Mouse (Mus musculus): ENCODE data around the gene Rtn1. TPM values are rescaled to one million over a fixed set of nuclear protein-coding genes. Genes with fewer than 3 reads are reported as not detected.

Gene Rtn1
- polyA plus RNA-seq (2015; fragmentation: Nextera tagmentation; extraction: Ambion mirVana): 11.5 and 29.7 TPM in 2 replicates

GRCm38 (mm10) chr12:72408954-72409353 lies at the start of gene Rtn1:
TSS of gene Rtn1 (minus strand) at chr12:72409054.
- Histone ChIP-seq H3K4me3 (replicated peaks) (peak within 1 kb of the TSS; percentile 53), H3K9me3 (replicated peaks) (no peaks in the 10 kb centered on the region), H3K9ac (no peak within 1 kb of the TSS; the same call in 1 of the 2 replicates), H3K4me1 (peaks cover 20% of the 10 kb centered on the region), H3K27me3 (peaks cover 43% of the 10 kb centered on the region), H3K4me2 (peak within 1 kb of the TSS; percentile 91), H3K27ac (no peak within 1 kb of the TSS), H3K36me3 (no peaks in the 10 kb centered on the region)
- ATAC-seq (replicated peaks; ENCODE audit: low FRiP score): no peak
- WGBS: 20% methylated on average over 6 of the region's 6 CpGs

GRCm38 (mm10) chr12:72453941-72454340 lies 45.1 kb upstream of the Rtn1 start:
- H3K4me1 ChIP-seq: no peaks in the 10 kb centered on the region
- H3K27me3 ChIP-seq: no peaks in the 10 kb centered on the region
- H3K4me2 ChIP-seq: no peak overlapping the region
- no peak overlapping the region for H3K4me3 ChIP-seq (replicated peaks)
- H3K9ac ChIP-seq: no peak overlapping the region
- H3K9me3 ChIP-seq (replicated peaks): no peaks in the 10 kb centered on the region
- no peak for ATAC-seq (replicated peaks; ENCODE audit: low FRiP score)
- no peaks in the 10 kb centered on the region for H3K36me3 ChIP-seq
- 68% methylated on average over 17 of the region's 17 CpGs for WGBS
- H3K27ac ChIP-seq: no peak overlapping the region

- Histone ChIP-seq H3K4me3 (replicated peaks) (peak within 1 kb of the TSS; percentile 47), H3K27me3 (no peaks in the 10 kb centered on the region), H3K4me1 (peaks cover 9% of the 10 kb centered on the region; the same call in 1 of the 2 replicates), H3K9ac (peak within 1 kb of the TSS; percentile 40; the same call in 1 of the 2 replicates), H3K9me3 (replicated peaks) (no peaks in the 10 kb centered on the region), H3K36me3 (no peaks in the 10 kb centered on the region), H3K27ac (no peak within 1 kb of the TSS), H3K4me2 (peak within 1 kb of the TSS; percentile 84)
- under 1% methylated on average over 31 of the region's 31 CpGs for WGBS
- ATAC-seq (replicated peaks; ENCODE audit: low FRiP score): peak; percentile 94
Observed at GRCm38 (mm10) chr12:72441839-72442576, 33.2 kb upstream of the Rtn1 start, which contains the start of gene Lrrc9. TSS of gene Lrrc9 (plus strand) at chr12:72441866.

GRCm38 (mm10) chr12:72438961-72439480 lies 30.2 kb upstream of the Rtn1 start:
- Histone ChIP-seq H3K9me3 (replicated peaks) (no peaks in the 10 kb centered on the region), H3K4me3 (replicated peaks) (no peak overlapping the region), H3K36me3 (no peaks in the 10 kb centered on the region), H3K27ac (no peak overlapping the region), H3K4me2 (no peak overlapping the region), H3K9ac (no peak overlapping the region), H3K27me3 (no peaks in the 10 kb centered on the region), H3K4me1 (peaks cover 9% of the 10 kb centered on the region; the same call in 1 of the 2 replicates)
- ATAC-seq (replicated peaks; ENCODE audit: low FRiP score): no peak
- 84% methylated on average over 6 of the region's 6 CpGs for WGBS

GRCm38 (mm10) chr12:72437676-72438341 lies 29.0 kb upstream of the Rtn1 start:
- H3K36me3 ChIP-seq: no peaks in the 10 kb centered on the region
- H3K4me3 ChIP-seq (replicated peaks): no peak overlapping the region
- 81% methylated on average over 10 of the region's 10 CpGs for WGBS
- H3K4me2 ChIP-seq: no peak overlapping the region
- H3K27me3 ChIP-seq: no peaks in the 10 kb centered on the region
- H3K9ac ChIP-seq: no peak overlapping the region
- no peak overlapping the region for H3K27ac ChIP-seq
- no peaks in the 10 kb centered on the region for H3K9me3 ChIP-seq (replicated peaks)
- H3K4me1 ChIP-seq: peaks cover 9% of the 10 kb centered on the region; the same call in 1 of the 2 replicates
- no peak for ATAC-seq (replicated peaks; ENCODE audit: low FRiP score)

- ATAC-seq (replicated peaks; ENCODE audit: low FRiP score): no peak
Observed at GRCm38 (mm10) chr12:72433241-72433865, 24.5 kb upstream of the Rtn1 start.

GRCm38 (mm10) chr12:72432209-72432608 lies 23.4 kb upstream of the Rtn1 start:
- Histone ChIP-seq H3K4me1 (0 out of 2 replicates have a peak, but pooled peaks cover 2% of the 10 kb centered on the region), H3K4me3 (replicated peaks) (no peak overlapping the region), H3K27me3 (no peaks in the 10 kb centered on the region), H3K4me2 (no peak overlapping the region), H3K27ac (no peak overlapping the region), H3K9me3 (replicated peaks) (no peaks in the 10 kb centered on the region), H3K36me3 (no peaks in the 10 kb centered on the region), H3K9ac (no peak overlapping the region)
- 71% methylated on average over 4 of the region's 4 CpGs for WGBS
- ATAC-seq (replicated peaks; ENCODE audit: low FRiP score): no peak

More at GRCm38 (mm10) chr12:72433241-72433865, 24.5 kb upstream of the Rtn1 start:
- WGBS: 77% methylated on average over 9 of the region's 9 CpGs
- Histone ChIP-seq H3K27ac (no peak overlapping the region), H3K36me3 (no peaks in the 10 kb centered on the region), H3K9ac (no peak overlapping the region), H3K4me1 (no peaks in the 10 kb centered on the region), H3K4me3 (replicated peaks) (no peak overlapping the region), H3K4me2 (no peak overlapping the region), H3K27me3 (no peaks in the 10 kb centered on the region), H3K9me3 (replicated peaks) (no peaks in the 10 kb centered on the region)

- Histone ChIP-seq H3K4me2 (peak overlapping the region; percentile 37; the same call in 1 of the 2 replicates), H3K9ac (no peak overlapping the region), H3K9me3 (replicated peaks) (no peaks in the 10 kb centered on the region), H3K36me3 (no peaks in the 10 kb centered on the region), H3K4me1 (0 out of 2 replicates have a peak, but pooled peaks cover 2% of the 10 kb centered on the region), H3K27ac (no peak overlapping the region), H3K27me3 (no peaks in the 10 kb centered on the region), H3K4me3 (replicated peaks) (no peak overlapping the region)
- peak; percentile 43; the same call in 1 of the 2 replicates for ATAC-seq (replicated peaks; ENCODE audit: low FRiP score)
- WGBS: 26% methylated on average over 11 of the region's 11 CpGs
Observed at GRCm38 (mm10) chr12:72427722-72428126, 18.9 kb upstream of the Rtn1 start.

- Histone ChIP-seq H3K4me2 (no peak overlapping the region), H3K27ac (no peak overlapping the region), H3K9ac (no peak overlapping the region), H3K36me3 (no peaks in the 10 kb centered on the region), H3K27me3 (no peaks in the 10 kb centered on the region), H3K4me3 (replicated peaks) (no peak overlapping the region), H3K4me1 (no peaks in the 10 kb centered on the region), H3K9me3 (replicated peaks) (no peaks in the 10 kb centered on the region)
- WGBS: 46% methylated on average over 4 of the region's 4 CpGs
- no peak for ATAC-seq (replicated peaks; ENCODE audit: low FRiP score)
Observed at GRCm38 (mm10) chr12:72422681-72423080, 13.8 kb upstream of the Rtn1 start.

GRCm38 (mm10) chr12:72417762-72418161 lies 8.9 kb upstream of the Rtn1 start:
- WGBS: 30% methylated on average over 3 of the region's 3 CpGs
- H3K4me2 ChIP-seq: no peak overlapping the region
- H3K9ac ChIP-seq: no peak overlapping the region
- H3K4me1 ChIP-seq: no peaks in the 10 kb centered on the region
- H3K36me3 ChIP-seq: no peaks in the 10 kb centered on the region
- H3K9me3 ChIP-seq (replicated peaks): no peaks in the 10 kb centered on the region
- no peak for ATAC-seq (replicated peaks; ENCODE audit: low FRiP score)
- H3K27ac ChIP-seq: no peak overlapping the region
- no peaks in the 10 kb centered on the region for H3K27me3 ChIP-seq
- no peak overlapping the region for H3K4me3 ChIP-seq (replicated peaks)

- H3K4me3 ChIP-seq (replicated peaks): peak overlapping the region; percentile 53
- no peak overlapping the region; the same call in 1 of the 2 replicates for H3K9ac ChIP-seq
- no peaks in the 10 kb centered on the region for H3K9me3 ChIP-seq (replicated peaks)
- ATAC-seq (replicated peaks; ENCODE audit: low FRiP score): peak; percentile 88
- peaks cover 20% of the 10 kb centered on the region for H3K4me1 ChIP-seq
- no peak overlapping the region for H3K27ac ChIP-seq
- H3K27me3 ChIP-seq: peaks cover 43% of the 10 kb centered on the region
- peak overlapping the region; percentile 91 for H3K4me2 ChIP-seq
- whole genome bisulfite sequencing: under 1% methylated on average over 60 of the region's 63 CpGs
- H3K36me3 ChIP-seq: no peaks in the 10 kb centered on the region
Observed at GRCm38 (mm10) chr12:72408111-72408891, 553 bp downstream of the Rtn1 start.

All from kidney, embryonic 15.5 days (tissue).